Mouse (Mus musculus) midbrain, postnatal 0 days (tissue): ENCODE data around the gene Rtn4rl1. TPM values are rescaled to one million over a fixed set of nuclear protein-coding genes. Genes with fewer than 3 reads are reported as not detected.

Experiments used
- ATAC-seq: fragments of 200-750 bp; cut with Nextera tagmentation; 2 replicates; pipeline ENCODE4 v1.8.0; 2017; ENCODE audit warnings: moderate number of reproducible peaks, mild to moderate bottlenecking, moderate TSS enrichment, moderate library complexity; ENCODE audit not compliant: low FRiP score
- DNase-seq: peaks from one replicate; pipeline ENCODE4 v3.0.0-alpha.2; 2015; ENCODE audit warnings: low spot score
- H3K27ac ChIP-seq: fragments of 300-500 bp; sonication (generic); 2 replicates; pipeline ENCODE4 v1.5.1; 2014; ENCODE audit warnings: low read depth, mild to moderate bottlenecking, low read length, mixed read lengths
- H3K27me3 ChIP-seq: fragments of 300-500 bp; sonication (generic); 2 replicates; pipeline ENCODE4 v1.6.1; 2014; ENCODE audit warnings: low read length, control low read depth, mixed read lengths; ENCODE audit not compliant: insufficient read depth
- H3K36me3 ChIP-seq: fragments of 300-500 bp; sonication (generic); 2 replicates; pipeline ENCODE4 v1.6.1; 2014; ENCODE audit warnings: low read length, control low read depth, mixed read lengths; ENCODE audit not compliant: insufficient read depth
- H3K4me1 ChIP-seq: fragments of 300-500 bp; sonication (generic); 2 replicates; pipeline ENCODE4 v1.6.1; 2014; ENCODE audit warnings: mild to moderate bottlenecking, control low read depth, antibody characterized with exemption, low read length, mixed read lengths; ENCODE audit not compliant: insufficient read depth
- H3K4me2 ChIP-seq: fragments of 300-500 bp; sonication (generic); 2 replicates; pipeline ENCODE4 v1.6.1; 2014; ENCODE audit warnings: low read depth, mild to moderate bottlenecking, low read length, mixed read lengths; ENCODE audit not compliant: poor library complexity, severe bottlenecking
- H3K4me3 ChIP-seq: fragments of 300-500 bp; sonication (generic); 2 replicates; pipeline ENCODE4 v1.5.1; 2014; ENCODE audit warnings: low read depth, mild to moderate bottlenecking, low read length, moderate library complexity
- H3K9ac ChIP-seq: fragments of 300-500 bp; sonication (generic); replicated peaks from 2 replicates; pipeline ENCODE4 v1.6.1; 2014; ENCODE audit warnings: mild to moderate bottlenecking, low read length, moderate library complexity, mixed read lengths; ENCODE audit not compliant: poor library complexity, severe bottlenecking
- H3K9me3 ChIP-seq: fragments of 300-500 bp; sonication (generic); 2 replicates; pipeline ENCODE4 v1.6.1; 2016; ENCODE audit warnings: low read length, control low read depth
- CTCF ChIP-seq: IDR thresholded peaks from 2 replicates; pipeline ENCODE4 v1.5.1; 2016; ENCODE audit warnings: antibody characterized with exemption, mild to moderate bottlenecking
- WGBS: fragments of 180-500 bp; shearing (Covaris S2); extraction: QIAGEN DNeasy Blood & Tissue Kit; methylation state at CpG from one replicate; pipeline ENCODE4 v1.1.7; 2014; 5-methylcytosine and 5-hydroxymethylcytosine counted together
- polyA plus RNA-seq: library from polyadenylated mRNA; unstranded; fragments of >200 nt; fragmentation: Nextera tagmentation; extraction: Ambion mirVana; gene quantifications from 2 replicates; pipeline ENCODE4 v1.2.1, GENCODE M21; 2015
- total RNA-seq: library from RNA; depleted of rRNA; stranded (reverse); fragments of >200 nt; gene quantifications from 2 replicates; pipeline ENCODE4 v1.2.3, GENCODE M21; 2014

Rtn4rl1 gene
- total and polyA plus RNA-seq, 2 experiments from 2014 or later, result 17.5 to 18.5 TPM

GRCm38 (mm10) chr11:75289120-75289519, 95.5 kb downstream of the Rtn4rl1 start:
- H3K9me3 ChIP-seq, result no peaks in the 10 kb centered on the region
- H3K4me1 ChIP-seq, result peaks cover 12% of the 10 kb centered on the region
- H3K9ac ChIP-seq, result no peak overlapping the region
- H3K4me2 ChIP-seq, result no peak overlapping the region
- DNase-seq, result no peak
- no peak overlapping the region for H3K4me3 ChIP-seq
- TF ChIP-seq CTCF, result no peak
- no peaks in the 10 kb centered on the region for H3K27me3 ChIP-seq
- no peak overlapping the region for H3K27ac ChIP-seq
- no peaks in the 10 kb centered on the region for H3K36me3 ChIP-seq
- ATAC-seq, result no peak
- WGBS, result 65% methylated on average over 2 of the region's 2 CpGs

- DNase-seq (peak; percentile 93), ATAC-seq (0 out of 2 replicates have a peak, but pooled peaks have one; percentile 25)
- WGBS, result 10% methylated on average over 6 of the region's 6 CpGs
- Histone ChIP-seq H3K9ac (no peak overlapping the region), H3K36me3 (no peaks in the 10 kb centered on the region), H3K27ac (no peak overlapping the region), H3K4me2 (no peak overlapping the region), H3K9me3 (no peaks in the 10 kb centered on the region), H3K4me1 (peaks cover 15% of the 10 kb centered on the region), H3K27me3 (no peaks in the 10 kb centered on the region), H3K4me3 (no peak overlapping the region)
- peak; percentile 94 for TF ChIP-seq CTCF
Measured at GRCm38 (mm10) chr11:75290566-75291271, 97.1 kb downstream of the Rtn4rl1 start.

- TF ChIP-seq CTCF, result no peak
- H3K4me1 ChIP-seq, result peaks cover 15% of the 10 kb centered on the region
- ATAC-seq (no peak), DNase-seq (peak; percentile 59)
- H3K4me2 ChIP-seq, result peak overlapping the region; percentile 30; the same call in 1 of the 2 replicates
- H3K9ac ChIP-seq, result 0 out of 2 replicates have a peak overlapping the region, but pooled peaks have one; percentile 33
- peak overlapping the region; percentile 57 for H3K27ac ChIP-seq
- no peaks in the 10 kb centered on the region for H3K9me3 ChIP-seq
- 0 out of 2 replicates have a peak overlapping the region, but pooled peaks have one; percentile 5 for H3K4me3 ChIP-seq
- H3K36me3 ChIP-seq, result no peaks in the 10 kb centered on the region
- 10% methylated on average over 25 of the region's 25 CpGs for WGBS
- no peaks in the 10 kb centered on the region for H3K27me3 ChIP-seq
Measured at GRCm38 (mm10) chr11:75291389-75292215, 98.0 kb downstream of the Rtn4rl1 start.

- 51% methylated on average over 7 of the region's 7 CpGs for WGBS
- peak overlapping the region; percentile 57 for H3K27ac ChIP-seq
- H3K4me3 ChIP-seq, result no peak overlapping the region
- H3K4me1 ChIP-seq, result peaks cover 15% of the 10 kb centered on the region
- ATAC-seq, result peak; percentile 38; the same call in 1 of the 2 replicates
- H3K4me2 ChIP-seq, result no peak overlapping the region
- 0 out of 2 replicates have a peak overlapping the region, but pooled peaks have one; percentile 19 for H3K9ac ChIP-seq
- TF ChIP-seq CTCF, result no peak
- H3K9me3 ChIP-seq, result no peaks in the 10 kb centered on the region
- no peaks in the 10 kb centered on the region for H3K36me3 ChIP-seq
- DNase-seq, result peak; percentile 63
- H3K27me3 ChIP-seq, result no peaks in the 10 kb centered on the region
Measured at GRCm38 (mm10) chr11:75292281-75292680, 98.7 kb downstream of the Rtn4rl1 start.

GRCm38 (mm10) chr11:75293852-75294361, 100.3 kb downstream of the Rtn4rl1 start:
- DNase-seq, result no peak
- H3K4me2 ChIP-seq, result peak overlapping the region; percentile 10; the same call in 1 of the 2 replicates
- 34% methylated on average over 21 of the region's 21 CpGs for WGBS
- 0 out of 2 replicates have a peak, but pooled peaks have one; percentile 24 for ATAC-seq
- H3K36me3 ChIP-seq, result no peaks in the 10 kb centered on the region
- H3K27me3 ChIP-seq, result no peaks in the 10 kb centered on the region
- peak overlapping the region; percentile 13; the same call in 1 of the 2 replicates for H3K27ac ChIP-seq
- no peak overlapping the region for H3K4me3 ChIP-seq
- H3K9ac ChIP-seq, result no peak overlapping the region
- H3K9me3 ChIP-seq, result no peaks in the 10 kb centered on the region
- H3K4me1 ChIP-seq, result peaks cover 15% of the 10 kb centered on the region
- no peak for TF ChIP-seq CTCF
